In genomic region chr17:25123979-25124378, GRCm38 (mm10) we compare ENCODE assay signal across 11 mouse cellular contexts. TPM values are rescaled to one million over a fixed set of nuclear protein-coding genes. Genes with fewer than 3 reads are reported as not detected.
DNase-seq lines count a peak whose midpoint lies in the region; TF ChIP-seq lines count a peak whose summit lies in the region.
"Had no signal": no experiment of that assay in that cellular context is flagged by ENCODE, and none has a peak within 500 bp of the region (broad histone marks: within the 10 kb centered on the region; RNA-seq: fewer than 3 reads in every experiment).

No protein-coding gene starts in this region.

- no peaks in the 10 kb centered on the region for H3K36me3 ChIP-seq in E14TG2a.4 (ENCODE audit: insufficient read depth, low read length)
- H3K36me3 ChIP-seq: forebrain, embryonic 15.5 days; hindbrain, embryonic 12.5 days had no signal

- TF ChIP-seq CTCF in E14TG2a.4 (conservative IDR thresholded peaks at IDR 0.05; ENCODE audit: low read length): peak; percentile 66
- TF ChIP-seq CTCF in bone marrow, adult 2 months (IDR thresholded peaks at IDR 0.05; ENCODE audit: control insufficient read depth, insufficient read depth, low read length): peak; percentile 58

- no peaks in the 10 kb centered on the region for H3K9me3 ChIP-seq in E14TG2a.4 (ENCODE audit: low read length)
- H3K9me3 ChIP-seq: forebrain, embryonic 15.5 days; hindbrain, embryonic 12.5 days had no signal

- H3K27ac ChIP-seq in bone marrow, adult 2 months (ENCODE audit: control insufficient read depth, insufficient read depth, low read depth, low read length, poor library complexity): no peak overlapping the region
- H3K27ac ChIP-seq: forebrain, embryonic 15.5 days; hindbrain, embryonic 12.5 days; macrophage had no signal

- peak; percentile 26 to 35 for DNase-seq in kidney, postnatal 4 days
- no peak for DNase-seq in kidney, postnatal 14 days
- peak; percentile 66 for DNase-seq in naive thymus-derived CD4-positive, alpha-beta T cell, adult 2 months (ENCODE audit: low read depth)
- DNase-seq in adrenal gland, postnatal 25 days: no peak
- no peak for DNase-seq in ovary, postnatal 14 days (ENCODE audit: low spot score)
- no peak for DNase-seq in right cerebral cortex, postnatal 25 days

- H3K27me3 ChIP-seq in E14TG2a.4 (ENCODE audit: insufficient read depth, low read length): peaks cover 14% of the 10 kb centered on the region
- H3K27me3 ChIP-seq: forebrain, embryonic 15.5 days had no signal

- H3K4me1 ChIP-seq in E14TG2a.4 (replicated peaks; ENCODE audit: low read depth, low read length): peaks cover 4% of the 10 kb centered on the region; the same call in 1 of the 2 replicates
- peaks cover 1% of the 10 kb centered on the region for H3K4me1 ChIP-seq in bone marrow, adult 2 months (ENCODE audit: control insufficient read depth, insufficient read depth, low read length)
- H3K4me1 ChIP-seq: forebrain, embryonic 15.5 days; hindbrain, embryonic 12.5 days had no signal

- WGBS in bone marrow, adult 2 months: 26% methylated on average over 7 of the region's 7 CpGs

- H3K4me3 ChIP-seq in E14TG2a.4 (replicated peaks; ENCODE audit: low read length): no peak overlapping the region
- H3K4me3 ChIP-seq in bone marrow, adult 2 months (replicated peaks; ENCODE audit: control insufficient read depth, low read depth, low read length): no peak overlapping the region
- H3K4me3 ChIP-seq: forebrain, embryonic 15.5 days; hindbrain, embryonic 12.5 days had no signal

- no peak for TF ChIP-seq POLR2A in bone marrow, adult 2 months (IDR thresholded peaks at IDR 0.05; ENCODE audit: borderline replicate concordance, control insufficient read depth, low read depth, low read length)

RNA-seq across cellular contexts. Expression of gene Ptx4, which starts 3.4 kb away (rescaled TPM):
- polyA plus RNA-seq in bone marrow, adult 2 months (2011; ENCODE audit: insufficient read depth, insufficient read length, low replicate concordance, missing spikeins): 1.4 TPM in 1 of 2 replicates, not detected in the other
- not detected in 2 replicates for total RNA-seq in adrenal gland, postnatal 25 days (2021)
- polyA plus RNA-seq: forebrain, embryonic 15.5 days; hindbrain, embryonic 12.5 days; macrophage had no signal

RNA-seq across cellular contexts. Expression of gene Telo2, which starts 8.2 kb away (rescaled TPM):
- 19.5 and 30.4 TPM in 2 replicates for polyA plus RNA-seq in bone marrow, adult 2 months (2011; ENCODE audit: insufficient read depth, insufficient read length, low replicate concordance, missing spikeins)
- total RNA-seq in adrenal gland, postnatal 25 days (2021): 26.3 and 27.2 TPM in 2 replicates

RNA-seq across cellular contexts. Expression of gene Clcn7, which starts 9.2 kb away (rescaled TPM):
- polyA plus RNA-seq in bone marrow, adult 2 months (2011; ENCODE audit: insufficient read depth, insufficient read length, low replicate concordance, missing spikeins): 17.0 and 21.9 TPM in 2 replicates
- total RNA-seq in adrenal gland, postnatal 25 days (2021): 28.9 and 42.3 TPM in 2 replicates

RNA-seq across cellular contexts. Expression of gene Ccdc154, which starts 38.3 kb away (rescaled TPM):
- polyA plus RNA-seq in bone marrow, adult 2 months (2011; ENCODE audit: insufficient read depth, insufficient read length, low replicate concordance, missing spikeins): not detected in 2 replicates
- 0.15 TPM in 1 of 2 replicates, not detected in the other for total RNA-seq in adrenal gland, postnatal 25 days (2021)
- polyA plus RNA-seq: forebrain, embryonic 15.5 days; hindbrain, embryonic 12.5 days; macrophage had no signal

RNA-seq across cellular contexts. Expression of gene Tmem204, which starts 40.6 kb away (rescaled TPM):
- 2.5 and 4.6 TPM in 2 replicates for polyA plus RNA-seq in bone marrow, adult 2 months (2011; ENCODE audit: insufficient read depth, insufficient read length, low replicate concordance, missing spikeins)
- 27.7 and 31.5 TPM in 2 replicates for total RNA-seq in adrenal gland, postnatal 25 days (2021)
- polyA plus RNA-seq: macrophage had no signal

Comparison
In these comparisons a context has a peak if more than half of its experiments do, and no peak if none do; other contexts are left out.
1. DNase-seq: peak in kidney, postnatal 4 days (2 of 2) and naive thymus-derived CD4-positive, alpha-beta T cell, adult 2 months (single experiment); none in kidney, postnatal 14 days (single experiment), adrenal gland, postnatal 25 days (single experiment), ovary, postnatal 14 days (single experiment) and right cerebral cortex, postnatal 25 days (single experiment).